Mouse (Mus musculus): Measurements from ENCODE around the gene Zfr.

Gene Zfr

DNA sequence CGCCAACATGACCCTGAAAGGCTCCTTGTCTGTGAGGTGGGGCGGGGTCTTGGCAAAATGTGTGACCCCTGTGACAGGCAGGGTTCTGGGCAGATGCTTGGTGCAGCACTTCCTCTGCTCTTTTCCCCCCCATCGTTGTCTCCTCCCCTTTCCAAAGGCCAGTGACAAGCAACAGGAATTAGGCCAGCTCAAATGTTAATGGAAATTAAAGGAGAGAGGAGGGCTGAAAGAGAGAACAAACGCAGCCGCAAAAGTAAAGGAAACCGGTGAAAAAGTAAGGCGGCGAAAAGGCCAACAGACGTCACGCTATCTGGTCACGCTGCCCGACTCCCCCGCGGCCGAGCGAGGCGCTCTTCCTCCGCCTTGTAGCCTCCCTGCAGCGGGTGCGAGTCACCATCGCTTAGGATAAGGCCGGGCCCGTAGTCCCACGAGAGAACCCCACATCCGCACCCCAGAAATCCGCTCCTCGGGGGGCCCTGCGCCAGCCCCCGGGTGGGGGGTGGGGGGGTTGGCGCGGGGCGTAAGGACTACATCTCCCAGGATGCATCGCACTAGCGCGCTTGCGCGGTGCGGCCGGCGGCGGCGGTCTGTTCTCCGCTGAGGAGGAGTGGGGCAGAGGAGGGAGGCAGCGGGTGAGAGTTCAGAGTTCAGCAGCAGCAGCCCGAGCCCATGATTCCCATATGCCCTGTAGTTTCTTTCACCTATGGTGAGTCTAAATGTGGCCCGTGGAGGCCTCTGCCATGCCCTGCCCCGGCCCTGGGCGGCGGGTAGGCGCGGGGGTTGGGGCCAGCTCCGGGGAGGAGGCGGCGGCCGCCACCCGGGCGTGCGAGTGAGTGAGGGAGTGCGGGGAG, at the start of gene Zfr:
TSS of gene Zfr (plus strand) at position 590 of the 851 bp plus-strand sequence.
- peak; percentile 90 for DNase-seq (ENCODE audit: low spot score in 2 of 2)

DNA sequence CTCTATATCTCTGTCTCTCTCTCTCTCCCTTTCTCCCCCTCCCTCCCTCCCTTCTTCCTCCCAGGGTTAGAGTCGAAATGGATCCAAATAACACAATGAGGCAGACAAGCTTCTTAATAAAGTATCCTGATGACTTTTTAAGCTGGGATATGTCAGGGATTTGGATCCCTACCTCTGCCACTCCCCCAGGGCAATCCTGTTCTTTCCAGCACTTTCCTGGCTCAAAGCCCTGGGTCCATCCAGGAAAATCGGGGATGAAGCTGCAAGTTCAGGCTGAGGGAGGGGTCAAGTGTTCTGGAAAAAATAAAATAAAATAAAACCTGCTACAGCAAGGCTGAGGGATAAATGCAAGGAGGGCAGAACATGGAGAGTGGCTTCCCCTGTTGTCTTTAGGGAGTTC, 49.7 kb upstream of the Zfr start:
- DNase-seq (ENCODE audit: low spot score in 2 of 2): no peak

DNA sequence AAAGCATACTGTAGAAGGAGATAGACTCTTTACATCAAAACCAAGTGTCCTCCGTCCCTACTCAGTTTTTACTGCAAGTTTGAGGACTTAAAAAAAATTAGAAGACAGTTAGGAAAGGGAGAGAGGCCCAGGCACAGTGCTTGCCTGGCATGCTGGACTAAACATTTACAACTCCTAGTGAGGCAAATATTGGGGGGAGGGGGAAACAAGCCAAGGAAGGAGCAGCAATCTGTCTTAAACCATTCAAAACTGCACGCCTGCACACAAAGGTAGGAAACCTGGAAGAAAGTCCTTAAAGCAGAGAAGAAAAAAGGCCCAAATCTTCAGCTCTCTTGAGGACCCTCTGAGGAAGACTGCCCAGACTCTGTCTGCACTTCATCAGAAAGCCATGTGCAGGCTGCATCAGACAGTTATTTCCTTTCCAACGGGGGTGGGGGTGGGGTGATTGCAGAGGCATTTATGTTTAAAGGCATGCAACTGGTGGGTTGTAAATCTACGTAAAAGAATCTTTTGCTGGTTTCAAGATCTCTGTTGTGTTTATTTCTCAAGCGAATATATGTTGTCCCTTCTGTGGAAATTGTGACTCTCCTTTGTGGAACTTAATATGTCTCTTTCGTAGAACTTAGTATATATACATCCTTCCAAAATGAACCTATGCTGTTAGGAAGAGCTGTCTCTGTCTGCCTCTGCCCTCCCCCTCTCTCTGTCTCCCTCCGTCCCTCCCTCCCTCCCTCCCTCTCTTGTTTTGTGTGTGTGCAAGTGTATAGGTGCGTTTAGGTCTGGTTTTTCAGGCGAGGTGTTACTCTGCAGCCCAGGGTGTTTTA, 49.0 kb upstream of the Zfr start:
- no peak for DNase-seq (ENCODE audit: low spot score in 2 of 2)

DNA sequence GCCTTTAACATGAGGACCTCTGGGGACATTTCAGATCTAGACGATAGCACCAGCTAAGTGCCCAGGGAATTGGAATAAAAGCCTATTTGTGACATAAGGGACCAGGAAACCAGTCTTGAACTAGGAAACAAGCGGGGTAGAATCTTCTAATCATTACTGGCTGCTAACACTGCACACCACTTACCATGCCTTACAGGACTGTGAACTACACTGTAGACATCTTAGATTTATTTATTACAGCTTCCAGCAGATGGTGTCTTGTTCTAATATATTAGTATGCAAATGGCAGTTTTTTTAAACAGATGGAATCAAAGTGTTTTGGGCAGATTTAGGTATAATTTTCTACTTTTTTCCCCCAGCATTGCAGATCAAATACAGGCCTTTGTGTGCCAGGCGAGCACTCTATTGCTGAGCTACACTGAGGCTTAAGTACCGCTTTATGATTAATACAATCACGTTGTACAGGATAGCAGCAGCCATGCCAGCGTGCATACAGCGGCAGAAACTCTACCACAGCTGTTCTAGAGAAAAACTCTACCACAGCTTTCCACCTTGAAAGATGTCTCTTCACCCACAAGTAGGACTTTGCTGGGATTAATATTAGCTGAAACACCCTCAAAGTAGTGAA, 44.8 kb upstream of the Zfr start:
- no peak for DNase-seq (ENCODE audit: low spot score in 2 of 2)

DNA sequence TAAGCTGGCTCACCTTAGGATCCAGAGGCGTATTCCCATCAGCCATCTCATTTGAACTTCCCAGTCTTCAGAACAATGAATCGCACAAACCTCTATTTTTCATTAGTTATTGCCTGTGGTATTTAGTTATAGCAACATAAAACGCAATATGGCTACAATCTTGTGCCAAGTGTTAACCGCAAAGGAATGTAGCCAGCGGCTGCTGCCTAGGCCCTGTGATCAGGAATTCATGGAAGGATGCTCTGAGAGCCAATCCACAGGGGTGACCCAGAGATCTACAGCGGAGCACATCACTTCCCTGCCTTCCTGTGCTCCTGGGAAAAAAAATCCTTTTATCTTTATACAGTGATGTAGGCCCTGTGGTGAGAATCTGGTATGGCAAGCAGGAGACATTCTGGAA, 43.2 kb upstream of the Zfr start:
- no peak for DNase-seq (ENCODE audit: low spot score in 2 of 2)

DNA sequence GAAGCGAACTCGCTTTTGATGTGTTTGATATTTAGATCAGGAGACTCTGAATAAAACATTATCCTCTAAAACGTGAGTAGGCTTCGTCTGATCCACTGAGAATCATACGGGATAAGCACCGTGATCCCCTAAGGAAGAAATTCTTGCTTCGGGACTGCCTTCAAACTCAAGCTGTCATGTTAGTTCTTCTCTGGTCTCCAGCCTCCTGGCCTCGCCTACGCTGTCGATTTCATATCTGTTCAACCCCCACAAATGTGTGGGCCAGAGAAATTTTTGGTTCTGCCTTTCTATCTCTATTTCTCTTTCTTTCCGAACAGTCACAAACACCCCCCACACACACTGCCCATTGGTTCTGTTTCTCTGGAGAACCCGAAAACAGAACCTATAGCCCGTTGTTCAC, 35.3 kb upstream of the Zfr start:
- DNase-seq (ENCODE audit: low spot score in 2 of 2): no peak

DNA sequence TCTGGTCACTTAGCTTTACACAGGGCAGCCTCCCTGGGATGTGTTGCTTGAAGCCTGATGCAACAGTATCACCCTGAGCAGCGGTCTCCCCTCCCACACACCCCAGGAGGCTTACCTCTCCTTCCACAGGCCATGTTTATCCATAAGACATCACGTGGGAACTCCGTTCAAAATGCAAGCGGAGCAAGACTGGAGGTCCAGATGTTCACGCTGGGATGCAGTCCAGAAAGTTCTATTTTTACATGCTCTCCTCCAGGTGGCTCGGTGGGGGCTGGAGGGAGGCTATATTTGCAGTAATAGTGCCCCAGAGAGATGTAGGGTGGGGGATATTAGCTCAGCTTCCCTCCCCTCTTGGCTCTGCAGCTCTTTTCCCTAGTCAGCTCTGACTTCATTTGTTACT, 33.5 kb upstream of the Zfr start:
- DNase-seq (ENCODE audit: low spot score in 2 of 2): no peak

DNA sequence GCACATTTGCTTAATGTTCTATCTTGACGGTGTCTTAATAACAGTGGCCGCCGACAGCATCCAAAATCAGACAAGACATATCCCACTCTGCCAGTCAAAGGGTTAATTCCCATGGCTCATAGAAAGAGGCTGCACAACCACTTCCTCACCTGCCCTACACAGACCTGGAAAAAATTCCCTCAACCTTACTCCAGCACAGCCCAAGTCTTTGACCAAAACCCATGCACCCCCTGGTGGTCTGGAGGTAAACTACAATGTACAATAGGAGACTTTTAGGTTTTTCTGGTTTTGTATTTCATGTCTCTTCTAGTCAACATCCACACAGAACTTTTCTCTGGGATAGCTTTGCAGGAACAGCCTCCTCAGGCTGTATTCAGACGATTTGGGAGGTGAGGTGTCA, 32.8 kb upstream of the Zfr start:
- DNase-seq (ENCODE audit: low spot score in 2 of 2): no peak

DNA sequence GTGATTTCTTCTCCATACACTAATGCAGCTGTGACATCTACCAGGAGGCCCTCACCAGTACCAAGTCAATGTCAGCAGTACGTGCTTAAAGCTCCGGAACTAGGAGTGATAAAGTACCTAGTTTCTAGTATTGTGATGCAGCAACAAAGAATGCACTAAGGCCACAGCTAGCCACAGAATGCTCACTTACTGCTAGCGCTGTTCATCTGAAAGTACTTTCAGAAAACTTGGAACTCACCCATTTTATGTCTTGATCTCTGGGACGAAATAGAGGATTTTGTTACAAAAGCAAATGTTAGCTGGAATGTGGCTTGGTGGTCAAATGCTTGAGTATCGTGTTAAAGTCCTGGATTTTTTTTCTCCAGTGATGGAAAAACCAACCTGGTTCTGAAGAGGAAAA, 30.0 kb upstream of the Zfr start:
- DNase-seq (ENCODE audit: low spot score in 2 of 2): no peak

DNA sequence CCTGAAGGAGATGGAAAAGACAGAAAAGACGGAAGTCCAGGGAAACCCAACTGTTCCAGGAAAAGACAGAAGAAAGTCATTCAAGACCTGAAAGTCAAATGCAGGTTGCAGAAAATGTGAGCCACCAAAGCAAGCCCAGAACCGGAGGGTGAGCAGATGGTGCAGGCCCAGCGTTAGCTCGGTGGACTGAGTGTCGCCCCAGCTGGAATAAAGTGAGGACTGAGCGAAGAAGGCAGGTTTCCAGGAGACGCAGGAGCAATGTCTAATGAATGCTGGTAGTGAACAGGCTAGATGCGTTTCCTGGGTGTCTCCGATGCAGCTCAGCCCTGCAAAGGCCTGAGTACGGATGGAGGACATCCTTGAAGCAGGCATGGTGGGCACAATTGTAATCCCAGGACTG, 29.5 kb upstream of the Zfr start:
- peak in 1 of 2 experiments; percentile 5 for DNase-seq (ENCODE audit: low spot score in 2 of 2)

DNA sequence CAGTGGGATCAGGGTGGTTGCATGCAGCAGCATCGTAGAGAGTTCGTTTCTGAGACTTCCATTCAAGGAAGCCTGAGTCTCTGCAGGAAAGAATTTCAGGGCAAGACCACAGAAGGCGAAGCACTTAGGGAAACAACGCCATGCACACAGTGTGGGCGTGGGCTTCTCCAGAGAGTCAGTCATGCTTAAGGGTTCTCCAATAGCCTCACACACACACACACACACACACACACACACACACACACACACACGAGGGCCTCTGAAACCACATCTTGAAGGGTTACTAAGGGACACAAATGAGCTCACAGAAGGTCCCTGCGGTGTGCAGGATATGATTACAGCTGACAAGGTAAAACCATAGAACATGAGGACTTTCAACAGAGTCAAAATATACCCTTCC, 27.5 kb upstream of the Zfr start:
- no peak for DNase-seq (ENCODE audit: low spot score in 2 of 2)

DNA sequence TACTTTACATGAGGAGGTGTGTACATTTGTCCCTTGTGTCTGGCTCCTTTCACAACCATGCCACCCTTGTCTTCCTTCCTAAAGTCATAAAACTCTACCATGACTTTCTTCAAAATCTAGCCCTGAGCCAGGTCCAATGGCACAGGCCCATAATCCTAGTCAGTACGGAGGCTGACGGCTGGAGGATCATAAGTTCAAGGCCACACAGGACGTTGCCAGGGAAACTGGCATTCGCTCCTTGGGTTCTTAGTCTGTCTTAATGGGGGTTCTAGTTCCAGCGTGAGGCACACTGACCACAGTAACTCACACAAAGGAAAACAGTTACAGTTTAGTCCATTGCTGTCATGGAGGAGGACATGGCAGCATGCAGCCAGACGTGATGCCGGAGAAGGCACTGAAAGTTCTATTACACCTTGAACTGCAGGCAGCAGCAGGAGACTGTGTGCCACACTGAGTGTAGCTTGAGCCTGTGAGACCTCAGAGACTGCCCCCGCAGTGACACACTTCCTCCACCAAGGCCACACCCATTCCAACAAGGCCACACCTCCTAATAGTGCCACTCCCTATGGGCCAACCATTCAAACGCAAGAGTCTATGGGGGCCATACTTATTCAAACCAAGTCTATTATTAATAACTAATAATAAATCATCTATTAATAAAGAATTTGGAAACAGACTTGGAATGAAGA, 26.5 kb upstream of the Zfr start:
- DNase-seq (ENCODE audit: low spot score in 2 of 2): no peak

DNA sequence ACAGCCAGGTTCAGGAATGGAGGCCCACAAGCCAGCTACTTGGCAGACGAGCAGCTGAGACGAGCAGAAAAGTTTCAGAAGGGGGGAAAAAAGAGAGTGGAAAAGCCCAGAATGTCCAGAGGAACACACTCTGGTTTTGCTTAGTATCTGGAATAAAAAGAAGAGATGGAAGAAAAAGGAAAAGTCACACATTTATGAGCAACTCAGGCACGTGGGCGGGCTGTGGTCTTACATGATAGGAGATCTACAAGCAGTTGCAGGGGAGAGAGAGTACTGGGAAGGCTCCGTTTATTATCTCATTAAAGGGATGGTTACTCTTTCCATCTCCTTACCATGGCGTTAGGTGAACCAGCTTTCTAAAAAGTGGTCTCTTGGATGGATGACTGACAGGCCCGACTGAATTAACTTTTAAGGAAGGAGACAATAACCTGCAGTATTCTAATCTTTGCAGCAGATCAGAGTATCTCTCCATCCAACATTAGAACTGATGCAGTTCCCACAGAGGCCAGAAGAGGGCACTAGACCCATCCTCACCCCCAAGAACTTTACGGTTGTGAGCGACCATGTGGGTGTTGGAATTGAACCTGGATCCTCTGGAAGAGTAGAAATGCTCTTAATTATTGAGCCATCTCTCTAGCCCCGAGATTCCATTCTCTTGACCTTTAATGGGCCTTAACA, 25.7 kb upstream of the Zfr start:
- DNase-seq (ENCODE audit: low spot score in 2 of 2): peak in 1 of 2 experiments; percentile 35

DNA sequence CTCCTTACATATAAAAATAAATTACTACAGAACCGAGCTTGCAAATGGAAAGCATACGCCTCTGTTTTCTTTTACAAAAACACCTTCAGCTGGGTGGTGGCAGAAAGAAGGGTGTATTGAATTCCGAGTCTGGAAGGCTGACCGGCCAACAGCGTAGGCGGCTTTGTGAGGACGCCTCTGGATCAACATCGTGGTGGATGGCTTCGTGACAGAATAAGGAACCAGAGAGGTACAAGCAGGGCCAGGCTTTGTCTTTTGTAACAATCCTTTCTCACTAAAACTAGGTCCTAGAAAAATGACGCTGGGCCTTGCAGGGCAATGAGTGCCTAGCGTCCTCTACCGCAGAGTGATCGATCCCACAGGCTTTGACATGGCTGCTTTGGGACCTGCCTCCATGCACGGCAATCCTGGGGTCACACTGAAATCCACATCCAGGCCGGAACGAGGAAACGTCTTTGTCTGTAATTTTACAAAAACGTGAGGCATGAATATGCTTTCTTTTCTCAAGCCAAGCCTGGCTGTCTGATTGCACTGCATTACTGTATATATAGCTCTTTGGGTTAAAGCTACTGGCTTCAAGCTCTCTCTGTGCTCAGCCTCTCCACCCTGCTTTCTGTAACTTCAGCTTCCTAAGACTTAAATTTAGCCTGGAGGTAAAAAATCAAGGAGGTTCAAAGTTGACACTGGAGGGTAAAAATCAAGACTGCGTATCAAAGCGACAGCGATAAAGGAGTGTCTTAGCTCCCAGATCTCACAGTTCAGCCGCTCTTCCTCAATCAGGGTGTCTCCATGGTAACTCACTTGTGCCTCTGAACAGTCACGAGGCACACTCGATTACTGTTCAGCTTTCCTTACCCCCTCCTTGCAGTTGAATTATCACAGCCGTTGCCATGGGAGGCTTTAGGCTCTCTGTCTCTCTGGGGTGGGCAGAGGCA, 24.3 kb upstream of the Zfr start:
- peak; percentile 35 to 53 for DNase-seq (ENCODE audit: low spot score in 2 of 2)

DNA sequence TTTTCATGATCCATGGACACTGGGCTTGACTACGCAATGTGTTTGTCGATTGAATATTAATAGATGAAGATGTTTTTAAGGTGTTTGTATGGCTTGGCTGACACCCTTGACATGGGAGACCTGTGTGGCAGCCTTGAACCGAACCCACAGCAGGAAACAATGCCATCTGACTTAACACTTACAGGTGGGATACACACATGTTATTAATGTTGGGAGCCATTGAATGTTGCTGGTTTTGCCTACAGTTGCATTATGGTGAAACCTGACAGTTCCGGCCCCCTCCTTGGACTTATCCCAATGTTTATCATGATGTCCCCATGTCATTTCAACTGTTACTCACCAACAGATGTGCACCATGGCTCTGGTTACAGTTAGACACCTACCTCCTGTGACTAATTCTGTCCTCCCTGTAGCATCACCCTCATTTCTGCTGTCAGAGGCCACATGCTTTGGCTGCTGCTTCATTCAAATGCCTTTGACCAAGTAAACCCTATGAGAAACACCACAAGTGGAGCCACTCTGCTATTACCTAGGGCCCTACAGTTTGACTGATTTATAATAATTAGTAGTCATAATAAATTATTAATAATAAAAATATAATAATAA, 23.6 kb upstream of the Zfr start:
- DNase-seq (ENCODE audit: low spot score in 2 of 2): no peak

DNA sequence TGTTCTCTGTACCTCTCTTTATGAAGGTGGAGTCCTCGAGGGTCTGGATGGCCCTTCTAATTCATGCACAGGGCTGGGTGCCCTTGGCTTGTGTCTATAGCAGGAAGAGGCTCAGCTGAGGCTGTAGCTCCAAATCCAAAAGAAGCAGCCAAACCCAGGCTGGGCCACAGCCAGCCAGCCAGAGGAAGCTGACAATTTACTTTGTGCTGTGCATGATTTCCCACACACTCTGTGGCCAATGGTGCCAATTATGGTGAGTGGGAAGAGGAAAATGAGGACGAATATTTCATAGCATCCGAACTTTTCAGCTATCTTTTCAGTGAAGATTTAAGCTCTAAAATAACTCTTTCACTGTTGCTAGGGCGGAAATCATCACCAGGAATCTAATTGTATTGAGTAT, 21.2 kb upstream of the Zfr start:
- DNase-seq (ENCODE audit: low spot score in 2 of 2): peak; percentile 56 to 60

DNA sequence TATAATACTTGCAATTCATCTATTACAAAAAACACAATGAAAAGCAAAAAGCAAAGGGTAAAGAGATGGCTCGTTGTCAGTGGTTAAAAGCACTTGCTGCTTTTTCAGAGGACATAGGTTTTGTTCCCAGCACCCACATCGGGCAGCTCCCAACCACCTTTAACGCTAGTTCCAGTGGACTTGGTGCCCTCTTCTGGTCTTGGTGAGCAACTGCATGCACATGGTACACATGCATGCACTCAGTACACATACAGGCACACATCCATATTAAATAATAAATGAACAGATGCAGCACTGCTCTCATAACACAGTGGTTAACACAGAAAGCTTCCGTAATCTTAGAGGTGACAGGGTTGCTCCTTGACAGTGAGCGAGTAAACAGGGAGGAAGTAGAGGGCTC, 20.3 kb upstream of the Zfr start:
- DNase-seq (ENCODE audit: low spot score in 2 of 2): no peak

DNA sequence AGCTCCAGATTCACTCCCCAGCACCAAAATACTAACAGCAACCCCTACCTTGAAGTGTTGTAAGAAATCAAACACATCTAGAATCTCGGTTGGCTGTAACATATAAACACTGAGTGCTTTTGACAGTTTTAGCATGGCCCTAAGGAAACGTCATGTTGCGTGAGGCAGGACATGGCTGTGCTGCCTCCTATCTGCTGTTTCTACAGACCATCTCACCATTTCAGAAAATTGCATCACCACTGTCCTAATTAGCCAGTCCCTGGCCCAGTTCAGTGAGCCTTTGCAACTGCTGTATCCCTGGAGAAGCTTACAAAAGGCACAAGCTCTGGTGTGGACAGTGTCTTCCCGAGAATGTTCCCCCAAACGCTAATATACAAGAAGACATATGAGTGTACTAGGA, 16.7 kb upstream of the Zfr start:
- no peak for DNase-seq (ENCODE audit: low spot score in 2 of 2)

DNA sequence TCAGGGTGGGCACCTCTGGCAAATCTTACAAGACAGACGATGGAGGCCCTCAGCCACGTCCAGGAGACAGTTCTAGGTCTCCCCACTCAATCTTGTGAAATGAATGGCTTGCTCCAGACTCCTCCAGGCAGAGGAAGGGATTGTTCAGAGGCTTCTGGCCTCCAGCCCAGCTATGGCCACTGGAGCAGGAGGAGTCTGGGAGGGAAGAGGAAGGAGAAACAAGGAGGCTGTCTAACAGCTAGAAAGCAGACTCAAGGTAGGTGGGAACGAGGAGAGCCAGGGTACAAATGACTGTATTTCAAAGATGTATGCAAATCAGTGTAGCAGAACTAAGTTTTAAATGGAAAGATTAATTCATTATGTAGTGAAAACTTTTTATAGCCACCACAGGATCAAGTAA, 13.9 kb upstream of the Zfr start:
- no peak for DNase-seq (ENCODE audit: low spot score in 2 of 2)

DNA sequence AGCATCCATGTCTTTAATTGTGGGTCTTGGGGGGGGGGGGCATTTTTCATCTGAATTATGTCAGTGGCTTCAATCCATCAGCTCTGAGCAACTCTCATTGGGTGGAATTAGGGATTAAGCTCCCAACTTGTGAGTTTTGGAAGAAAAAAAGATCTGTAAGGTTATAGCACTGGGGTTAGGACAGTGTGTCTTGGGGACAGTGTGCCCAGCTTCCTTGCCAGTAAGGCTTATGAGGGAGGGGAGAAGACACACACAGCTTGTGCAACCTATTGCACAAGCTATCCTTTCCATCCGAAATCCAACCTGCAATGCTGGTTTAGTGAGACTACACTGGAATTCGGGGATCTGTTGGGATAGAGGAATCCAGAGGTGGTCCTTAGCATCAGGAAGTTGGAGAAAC, 12.8 kb upstream of the Zfr start:
- no peak for DNase-seq (ENCODE audit: low spot score in 2 of 2)

All from frontal cortex, postnatal 10 days (tissue).